Comparison of ENCODE assay signal across 8 mouse cellular contexts in genomic region chr7:131800416-131801045, GRCm38 (mm10).
A peak's percentile ranks its signal among the peaks of the same experiment; 100 is the strongest.
DNase-seq lines count a peak whose midpoint lies in the region; ATAC-seq and TF ChIP-seq lines count a peak whose summit lies in the region.

No protein-coding gene starts in this region.

- no peak overlapping the region for H3K27ac ChIP-seq in layer of hippocampus, adult 2 months
- 0 out of 2 replicates have a peak overlapping the region, but pooled peaks have one; percentile 15 for H3K27ac ChIP-seq in neural tube, embryonic 13.5 days (replicated peaks)

- peak overlapping the region; percentile 4 for H3K4me2 ChIP-seq in neural tube, embryonic 13.5 days

- peaks cover 75% of the 10 kb centered on the region for H3K27me3 ChIP-seq in neural tube, embryonic 13.5 days

- no peaks in the 10 kb centered on the region for H3K36me3 ChIP-seq in neural tube, embryonic 13.5 days

- DNase-seq in layer of hippocampus, adult 2 months (ENCODE audit: low spot score in 2 of 2) = no peak
- no peak for DNase-seq in layer of hippocampus, adult 8-10 months (ENCODE audit: low spot score in 2 of 2)
- peak; percentile 56 for DNase-seq in adrenal gland, postnatal 14 days
- DNase-seq in kidney, adult 8-10 months = peak; percentile 19 to 31
- DNase-seq in layer of hippocampus, adult 9-11 months = no peak
- no peak for DNase-seq in c-Kit-positive CD71-positive TER-119-positive erythroid progenitor cells, embryonic 14.5 days (ENCODE audit: low spot score)

- peaks cover 20% of the 10 kb centered on the region for H3K4me1 ChIP-seq in neural tube, embryonic 13.5 days (replicated peaks)

- no peak overlapping the region for H3K4me3 ChIP-seq in layer of hippocampus, adult 2 months
- no peak overlapping the region for H3K4me3 ChIP-seq in neural tube, embryonic 13.5 days

- no peak overlapping the region for H3K9ac ChIP-seq in neural tube, embryonic 13.5 days

- no peaks in the 10 kb centered on the region for H3K9me3 ChIP-seq in neural tube, embryonic 13.5 days

- 18% methylated on average over 6 of the region's 6 CpGs for WGBS in neural tube, embryonic 13.5 days

- ATAC-seq in neural tube, embryonic 13.5 days (ENCODE audit: low read depth) = 0 out of 2 replicates have a peak, but pooled peaks have one; percentile 16
- no peak for ATAC-seq in frontal cortex, adult (ENCODE audit: low TSS enrichment)

- peak; percentile 56 for TF ChIP-seq CTCF in layer of hippocampus, adult 2 months (conservative IDR thresholded peaks at IDR 0.05)

Comparison
In these comparisons a context has a peak if more than half of its experiments do, and no peak if none do; other contexts are left out.
1. DNase-seq: peak in adrenal gland, postnatal 14 days (single experiment) and kidney, adult 8-10 months (2 of 2); none in layer of hippocampus, adult 2 months (0 of 2), layer of hippocampus, adult 8-10 months (0 of 2), layer of hippocampus, adult 9-11 months (single experiment) and c-Kit-positive CD71-positive TER-119-positive erythroid progenitor cells, embryonic 14.5 days (single experiment).